Mouse (Mus musculus): ENCODE data around the gene Lingo3.

- TF ChIP-seq POLR2A (IDR thresholded peaks at IDR 0.05; ENCODE audit: borderline replicate concordance, control insufficient read depth, low read depth, low read length) (no peak), CTCF (IDR thresholded peaks at IDR 0.05; ENCODE audit: control insufficient read depth, insufficient read depth, low read length) (no peak)
Observed at GRCm38 (mm10) chr10:80794750-80795149, 49.1 kb downstream of the Lingo3 start.
